Comparison of ENCODE assay signal across 22 mouse cellular contexts in the genomic region with DNA sequence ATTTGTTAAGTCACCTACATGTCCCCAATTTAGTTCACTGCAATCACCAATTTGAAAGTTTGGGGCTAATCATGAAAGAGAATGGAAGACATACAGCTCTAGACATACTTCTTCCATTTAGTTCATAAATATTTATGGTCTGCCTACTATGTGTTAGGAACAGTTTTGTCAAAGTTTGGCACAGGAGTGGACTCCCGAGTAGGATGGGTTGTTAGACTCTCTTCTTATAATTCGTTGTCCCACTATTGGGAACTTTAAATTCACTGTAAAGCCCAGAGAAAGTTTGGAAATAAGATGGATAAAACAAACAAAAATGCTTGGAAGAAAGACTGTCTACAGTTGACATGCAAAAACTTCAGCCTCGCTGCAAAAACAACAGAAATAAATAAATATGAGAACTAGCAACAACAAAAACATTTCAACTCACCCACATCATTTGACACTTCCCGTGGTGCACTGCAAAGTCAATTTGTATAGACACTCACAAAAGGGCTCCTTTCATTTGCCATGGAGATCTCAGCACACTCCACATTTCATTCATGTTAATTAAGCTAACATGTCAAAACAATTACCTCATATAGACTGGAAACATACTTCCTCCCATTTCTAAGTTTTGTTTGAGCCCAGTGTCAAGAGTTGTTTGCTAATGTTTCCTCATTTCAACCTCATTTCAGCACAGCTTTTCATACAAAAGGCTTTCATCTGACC.
"Had no signal": no experiment of that assay in that cellular context is flagged by ENCODE, and none has a peak within 500 bp of the region (broad histone marks: within the 10 kb centered on the region; RNA-seq: fewer than 3 reads in every experiment).

No protein-coding gene starts in this region.

- H3K4me2 ChIP-seq: limb, embryonic 12.5 days; limb, embryonic 15.5 days; liver, embryonic 11.5 days; liver, embryonic 15.5 days; midbrain, embryonic 12.5 days; midbrain, embryonic 15.5 days; neural tube, embryonic 13.5 days had no signal

- H3K36me3 ChIP-seq: limb, embryonic 12.5 days; limb, embryonic 15.5 days; liver, embryonic 15.5 days; midbrain, embryonic 12.5 days; midbrain, embryonic 15.5 days; neural tube, embryonic 13.5 days had no signal

- H3K27ac ChIP-seq: limb, embryonic 12.5 days; limb, embryonic 15.5 days; liver, embryonic 15.5 days; macrophage; midbrain, embryonic 12.5 days; midbrain, embryonic 15.5 days; neural tube, embryonic 13.5 days; stomach, postnatal 0 days had no signal

- ATAC-seq: intestine, embryonic 16.5 days; midbrain, embryonic 15.5 days had no signal

- H3K9me3 ChIP-seq: limb, embryonic 12.5 days; limb, embryonic 15.5 days; liver, embryonic 15.5 days; midbrain, embryonic 12.5 days; midbrain, embryonic 15.5 days; neural tube, embryonic 13.5 days had no signal

- DNase-seq: kidney, adult 18-20 months; kidney, adult 9 months; kidney, postnatal 14 days; kidney, postnatal 4 days; lung, adult 18-20 months; right cerebral cortex, adult 18-20 months; right cerebral cortex, postnatal 14 days; right cerebral cortex, postnatal 4 days; thymus, adult 2 months; thymus, postnatal 14 days; thymus, postnatal 4 days had no signal

- H3K9ac ChIP-seq: limb, embryonic 12.5 days; limb, embryonic 15.5 days; liver, embryonic 15.5 days; midbrain, embryonic 12.5 days; midbrain, embryonic 15.5 days; neural tube, embryonic 13.5 days had no signal

- H3K4me3 ChIP-seq: limb, embryonic 12.5 days; limb, embryonic 15.5 days; liver, embryonic 15.5 days; midbrain, embryonic 12.5 days; midbrain, embryonic 15.5 days; myocyte; neural tube, embryonic 13.5 days had no signal

- H3K27me3 ChIP-seq: limb, embryonic 12.5 days; limb, embryonic 15.5 days; liver, embryonic 15.5 days; midbrain, embryonic 12.5 days; midbrain, embryonic 15.5 days; neural tube, embryonic 13.5 days had no signal

- H3K4me1 ChIP-seq: limb, embryonic 12.5 days; limb, embryonic 15.5 days; liver, embryonic 15.5 days; midbrain, embryonic 12.5 days; midbrain, embryonic 15.5 days; neural tube, embryonic 13.5 days had no signal
